Mouse (Mus musculus) heart, postnatal 0 days (tissue): ENCODE results near the gene Marveld1.

ENCODE experiments used
- CTCF ChIP-seq: IDR thresholded peaks from 2 replicates; pipeline ENCODE4 v1.5.1; 2016; ENCODE audit warnings: antibody characterized with exemption, control low read depth, low read depth
- EP300 ChIP-seq: IDR thresholded peaks from 2 replicates; pipeline ENCODE4 v1.6.1; 2016; ENCODE audit warnings: antibody characterized with exemption, low read depth

DNA sequence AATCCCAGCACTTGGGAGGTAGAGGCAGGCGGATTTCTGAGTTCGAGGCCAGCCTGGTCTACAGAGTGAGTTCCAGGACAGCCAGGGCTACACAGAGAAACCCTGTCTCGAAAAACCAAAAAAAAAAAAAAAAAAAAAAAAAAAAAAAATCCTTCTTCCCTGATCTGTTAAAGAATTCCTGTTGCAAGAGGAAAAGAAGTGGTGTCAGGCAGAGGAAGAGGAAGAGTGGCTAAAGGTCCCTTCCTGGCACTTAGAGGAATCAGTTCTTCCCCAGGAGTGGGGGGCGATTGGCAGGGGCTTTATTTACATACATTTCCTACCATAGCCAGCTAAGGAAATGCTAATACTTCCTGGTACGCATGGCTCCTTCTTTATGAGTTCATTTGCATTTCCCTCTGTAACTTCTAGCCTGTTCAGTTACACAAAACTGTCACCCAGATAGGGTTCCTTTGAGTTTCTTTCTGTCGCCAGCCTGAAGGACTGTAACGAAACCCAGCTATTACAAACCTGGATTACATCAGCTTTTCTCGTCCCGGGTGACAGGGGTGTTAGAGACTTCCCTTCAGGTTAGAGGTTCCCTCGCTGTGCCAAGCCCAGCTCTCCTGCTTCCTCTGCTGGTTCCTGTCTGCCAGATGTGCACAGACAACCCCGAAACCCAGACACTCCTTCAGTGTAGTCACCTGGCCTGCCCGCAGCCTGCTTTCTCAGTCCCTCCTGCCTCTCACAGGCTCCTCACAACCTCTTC lies 10.5 kb downstream of the Marveld1 start:
- TF ChIP-seq CTCF = no peak
- TF ChIP-seq EP300 = no peak
